Mouse (Mus musculus) ES-Bruce4 (cell line): ENCODE data around the gene Cdh4.

Experiments used
- CTCF ChIP-seq: IDR thresholded peaks from one replicate; pipeline ENCODE4 v1.8.1; 2011; ENCODE audit warnings: low read depth, low read length
- EP300 ChIP-seq: IDR thresholded peaks from 2 replicates; pipeline ENCODE4 v1.6.1; 2011; ENCODE audit warnings: low read depth, low read length; ENCODE audit not compliant: insufficient read depth
- POLR2A ChIP-seq: IDR thresholded peaks from one replicate; pipeline ENCODE4 v1.8.1; 2011; ENCODE audit warnings: low read length; ENCODE audit not compliant: insufficient read depth

DNA sequence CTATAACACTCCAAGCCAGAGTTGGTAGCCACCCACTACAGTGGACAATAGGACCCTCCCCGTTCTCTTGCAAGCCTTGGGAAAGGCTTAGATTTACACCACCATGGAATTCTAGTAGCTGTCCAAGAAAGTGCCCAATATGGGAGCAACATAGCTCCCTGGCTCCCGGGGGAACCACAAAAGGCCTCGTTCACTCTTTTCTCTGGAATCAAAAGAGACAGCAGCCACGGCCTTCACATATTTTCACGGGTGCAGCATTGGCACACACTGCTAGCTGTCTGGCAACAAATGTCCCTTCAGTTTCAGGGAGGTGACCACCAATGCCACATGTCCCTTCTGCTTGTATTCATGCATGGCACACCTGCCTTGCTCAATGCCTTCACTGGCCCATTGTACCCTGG is 38.6 kb downstream of the Cdh4 start:
- no peak for TF ChIP-seq POLR2A
- TF ChIP-seq CTCF: no peak
- TF ChIP-seq EP300: no peak
